Mouse (Mus musculus): Measurements from ENCODE around the gene Eps8.

DNA sequence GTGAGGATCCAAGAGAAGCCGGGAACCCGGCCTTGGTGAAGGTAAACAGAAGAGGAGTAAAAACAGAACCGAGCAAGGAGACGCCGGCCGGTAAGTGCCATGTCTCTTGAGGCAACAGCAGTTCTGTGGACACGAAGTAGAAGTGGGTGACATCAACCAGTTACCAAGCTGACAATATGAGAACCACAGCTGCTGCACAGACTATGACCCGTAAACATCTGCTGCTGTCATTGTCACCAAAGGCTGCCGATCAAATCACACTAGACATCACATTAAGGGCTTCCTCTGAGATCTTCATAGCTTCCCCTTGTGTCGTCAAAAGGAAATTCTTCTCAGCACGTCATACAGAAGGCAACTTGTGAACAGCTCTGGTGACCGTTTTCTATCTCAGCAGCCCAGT is 21.9 kb upstream of the Eps8 start:
- TF ChIP-seq POLR2A (IDR thresholded peaks at IDR 0.05; ENCODE audit: low read depth, low read length), result no peak
- no peak for TF ChIP-seq CTCF (IDR thresholded peaks at IDR 0.05; ENCODE audit: extremely low read depth, insufficient read depth, insufficient read length, insufficient replicate concordance)
